Mouse (Mus musculus) stomach, embryonic 14.5 days (tissue): ENCODE data around the gene Emc4. TPM values are rescaled to one million over a fixed set of nuclear protein-coding genes. Genes with fewer than 3 reads are reported as not detected.
A peak's percentile ranks its signal among the peaks of the same experiment; 100 is the strongest.

Experiments used
- ATAC-seq: fragments of 200-750 bp; cut with Nextera tagmentation; 2 replicates; pipeline ENCODE4 v1.8.0; 2017; ENCODE audit warnings: low read depth, moderate TSS enrichment; ENCODE audit not compliant: insufficient number of reproducible peaks, insufficient read depth, low FRiP score
- H3K27ac ChIP-seq: fragments of 300-500 bp; sonication (generic); 2 replicates; pipeline ENCODE4 v1.5.1; 2014; ENCODE audit warnings: mild to moderate bottlenecking, low read length, moderate library complexity, mixed read lengths
- H3K27me3 ChIP-seq: fragments of 300-500 bp; sonication (generic); 2 replicates; pipeline ENCODE4 v1.6.1; 2014; ENCODE audit warnings: low read length, control low read depth, mixed read lengths; ENCODE audit not compliant: control insufficient read depth, insufficient read depth
- H3K36me3 ChIP-seq: fragments of 300-500 bp; sonication (generic); 2 replicates; pipeline ENCODE4 v1.6.1; 2014; ENCODE audit warnings: mild to moderate bottlenecking, control low read depth, low read length, moderate library complexity, mixed read lengths; ENCODE audit not compliant: control insufficient read depth, insufficient read depth
- H3K4me1 ChIP-seq: fragments of 300-500 bp; sonication (generic); 2 replicates; pipeline ENCODE4 v1.6.1; 2014; ENCODE audit warnings: low read length, control low read depth, mixed read lengths; ENCODE audit not compliant: control insufficient read depth, insufficient read depth
- H3K4me2 ChIP-seq: fragments of 300-500 bp; sonication (generic); replicated peaks from 2 replicates; pipeline ENCODE4 v1.6.1; 2014; ENCODE audit warnings: low read depth, low read length, control low read depth
- H3K4me3 ChIP-seq: fragments of 300-500 bp; sonication (generic); 2 replicates; pipeline ENCODE4 v1.5.1; 2014; ENCODE audit warnings: low read depth, low read length, control low read depth
- H3K9ac ChIP-seq: fragments of 300-500 bp; sonication (generic); replicated peaks from 2 replicates; pipeline ENCODE4 v1.6.1; 2014; ENCODE audit warnings: low read depth, mild to moderate bottlenecking, control low read depth, low read length, moderate library complexity, mixed read lengths
- H3K9me3 ChIP-seq: fragments of 300-500 bp; sonication (generic); 2 replicates; pipeline ENCODE4 v1.6.1; 2016; ENCODE audit warnings: low read depth, low read length, control low read depth; ENCODE audit not compliant: control insufficient read depth
- WGBS: fragments of 180-500 bp; shearing (Covaris S2); extraction: QIAGEN DNeasy Blood & Tissue Kit; methylation state at CpG from one replicate; pipeline ENCODE4 v1.1.7; 2014; 5-methylcytosine and 5-hydroxymethylcytosine counted together
- polyA plus RNA-seq: library from polyadenylated mRNA; unstranded; fragments of >200 nt; fragmentation: Nextera tagmentation; extraction: Ambion mirVana; gene quantifications from 2 replicates; pipeline ENCODE4 v1.2.1, GENCODE M21; 2014

The Emc4 gene
- polyA plus RNA-seq, 1 experiment from 2014 or later = 98.1 TPM

DNA sequence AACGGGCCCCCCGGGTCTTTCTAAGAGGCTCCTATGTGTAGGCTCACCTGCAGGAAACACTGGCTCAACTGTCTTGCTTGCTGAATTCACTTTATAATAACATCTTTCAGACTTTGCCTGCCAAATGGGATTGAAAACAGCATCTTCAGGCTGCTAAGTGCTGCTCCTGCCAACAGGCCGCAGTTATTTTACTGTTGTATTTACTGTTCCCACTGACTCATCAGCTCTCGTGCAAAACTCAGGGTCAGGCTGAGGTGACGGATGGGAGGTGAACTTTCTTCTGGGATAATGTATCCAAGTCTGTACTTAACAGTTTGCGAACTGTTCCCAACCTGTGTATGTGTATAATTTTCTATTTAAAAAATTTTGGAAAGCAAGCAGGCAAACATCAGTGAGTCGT lies 48.9 kb downstream of the Emc4 start:
- no peak overlapping the region for H3K9ac ChIP-seq
- no peaks in the 10 kb centered on the region for H3K9me3 ChIP-seq
- peak; percentile 28; the same call in 1 of the 2 replicates for ATAC-seq
- H3K4me3 ChIP-seq = no peak overlapping the region
- H3K27me3 ChIP-seq = no peaks in the 10 kb centered on the region
- 0 out of 2 replicates have a peak, but pooled peaks cover 4% of the 10 kb centered on the region for H3K4me1 ChIP-seq
- no peak overlapping the region for H3K4me2 ChIP-seq
- no peaks in the 10 kb centered on the region for H3K36me3 ChIP-seq
- WGBS = 54% methylated on average over 7 of the region's 7 CpGs
- no peak overlapping the region for H3K27ac ChIP-seq

DNA sequence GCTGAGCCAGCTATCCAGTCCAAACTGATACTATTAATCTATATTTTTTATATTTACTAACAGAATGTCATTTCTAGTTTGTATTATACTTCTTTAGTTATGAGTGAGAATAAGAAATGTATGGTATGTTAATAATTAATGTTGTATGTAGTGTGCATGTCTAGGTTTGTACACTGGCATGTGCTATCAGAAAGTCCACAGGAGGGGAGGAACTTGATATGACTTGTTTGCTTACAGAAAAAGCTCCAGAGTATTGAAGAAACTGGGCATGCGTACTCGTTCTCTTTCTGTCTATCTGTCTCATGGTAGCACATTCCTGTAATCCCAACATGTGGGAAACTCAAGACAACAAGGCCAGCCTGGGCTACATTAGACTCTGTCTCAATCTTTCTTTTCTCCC lies 49.6 kb downstream of the Emc4 start:
- ATAC-seq = peak; percentile 10; the same call in 1 of the 2 replicates
- WGBS = 75% methylated on average over 2 of the region's 2 CpGs

DNA sequence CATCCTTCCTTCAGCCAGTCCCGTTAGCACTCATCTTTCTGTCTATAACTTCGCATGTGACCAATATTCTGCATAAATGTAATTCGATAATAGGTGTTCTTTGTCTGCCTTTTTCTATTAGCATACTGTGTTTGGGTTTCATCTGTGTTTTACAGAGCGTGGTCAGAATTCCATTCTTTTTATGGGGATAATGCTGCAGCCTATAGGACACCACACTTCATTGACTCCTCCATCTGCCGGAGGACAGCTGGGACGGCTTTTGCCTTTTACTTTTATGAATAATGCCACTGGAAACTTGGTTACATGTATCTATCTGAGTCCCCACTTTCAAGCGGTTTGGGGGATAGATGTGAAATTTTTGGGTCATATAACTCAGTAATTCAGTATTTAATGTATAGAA lies 52.2 kb downstream of the Emc4 start:
- no peak overlapping the region for H3K4me3 ChIP-seq
- WGBS = 90% methylated on average over 7 of the region's 7 CpGs
- H3K36me3 ChIP-seq = no peaks in the 10 kb centered on the region
- 0 out of 2 replicates have a peak, but pooled peaks cover 4% of the 10 kb centered on the region for H3K4me1 ChIP-seq
- H3K27ac ChIP-seq = no peak overlapping the region
- H3K9me3 ChIP-seq = no peaks in the 10 kb centered on the region
- no peaks in the 10 kb centered on the region for H3K27me3 ChIP-seq
- no peak overlapping the region for H3K9ac ChIP-seq
- H3K4me2 ChIP-seq = no peak overlapping the region
- ATAC-seq = no peak

More for the DNA sequence above, 49.6 kb downstream of the Emc4 start:
- Histone ChIP-seq H3K27me3 (no peaks in the 10 kb centered on the region), H3K4me2 (no peak overlapping the region), H3K36me3 (no peaks in the 10 kb centered on the region), H3K4me3 (no peak overlapping the region), H3K27ac (peak overlapping the region; percentile 27; the same call in 1 of the 2 replicates), H3K9ac (no peak overlapping the region), H3K9me3 (no peaks in the 10 kb centered on the region), H3K4me1 (0 out of 2 replicates have a peak, but pooled peaks cover 4% of the 10 kb centered on the region)

Other genes with a start within 250 kb of the Emc4 start
- gene Olfr1316, start 233.1 kb downstream of the Emc4 start, polyA plus RNA-seq = not detected in 2 replicates
- gene Olfr1317, start 227.7 kb downstream of the Emc4 start, polyA plus RNA-seq = not detected in 2 replicates
- not detected in 2 replicates for gene Olfr1318, start 213.8 kb downstream of the Emc4 start, polyA plus RNA-seq
- 23.0 and 26.4 TPM in 2 replicates for gene Lpcat4, start 128.6 kb downstream of the Emc4 start, polyA plus RNA-seq
- not detected in 2 replicates for gene Nutm1, start 108.7 kb downstream of the Emc4 start, polyA plus RNA-seq
- 197 and 199 TPM in 2 replicates for gene Nop10, start 106.1 kb downstream of the Emc4 start, polyA plus RNA-seq
- 18.9 and 19.9 TPM in 2 replicates for gene Slc12a6, start 102.2 kb downstream of the Emc4 start, polyA plus RNA-seq
- not detected in 2 replicates for gene Gm21985, start 101.7 kb downstream of the Emc4 start, polyA plus RNA-seq
- 47.7 and 49.3 TPM in 2 replicates for gene Katnbl1, start 11.2 kb upstream of the Emc4 start, polyA plus RNA-seq
- gene Emc7, start 87.0 kb upstream of the Emc4 start, polyA plus RNA-seq = 17.5 and 19.4 TPM in 2 replicates
- gene Chrm5, start 112.7 kb upstream of the Emc4 start, polyA plus RNA-seq = 0.36 TPM in 1 of 2 replicates, not detected in the other
- 7.1 and 8.0 TPM in 2 replicates for gene Aven, start 124.9 kb upstream of the Emc4 start, polyA plus RNA-seq